Mouse (Mus musculus): Measurements from ENCODE around the gene Speer1. TPM values are rescaled to one million over a fixed set of nuclear protein-coding genes. Genes with fewer than 3 reads are reported as not detected.
"Not testable (repeated sequence)": the region's sequence is repeated elsewhere in the genome, so short reads cannot be mapped to it uniquely, and the experiment has no call there.

Gene Speer1
- not detected in 2 replicates for total RNA-seq (2014; fragmentation: Nextera tagmentation)
- total RNA-seq (2017): not detected in 2 replicates

DNA sequence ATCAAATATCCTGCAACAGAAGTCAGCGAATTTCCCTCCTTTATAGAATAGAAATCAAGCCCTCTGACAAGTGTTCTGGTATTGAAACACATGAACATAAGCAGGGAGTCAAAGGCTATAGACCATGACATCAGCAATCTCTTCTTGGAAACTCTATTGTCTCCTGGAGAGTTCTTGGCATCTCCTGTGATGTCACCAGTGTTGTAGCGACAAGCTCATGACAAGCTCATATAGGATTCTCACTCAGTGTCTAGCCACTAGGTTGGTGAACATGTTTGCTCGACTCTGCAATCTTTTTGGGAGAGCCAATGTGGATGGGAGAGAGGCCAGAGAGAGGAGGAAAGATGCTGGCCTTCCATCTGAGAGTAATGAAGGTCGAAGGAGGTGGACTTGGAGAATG, at the start of gene Speer1:
TSS of gene Speer1 (plus strand) at position 301 of the 400 bp plus-strand sequence.
- not testable (repeated sequence) for ATAC-seq (replicated peaks; ENCODE audit: low FRiP score, low TSS enrichment, poor library complexity, severe bottlenecking)

Other genes with a start within 250 kb of the Speer1 start
- gene Gm8879, start 213.9 kb upstream of the Speer1 start, total RNA-seq (2014; fragmentation: Nextera tagmentation): not detected in 2 replicates
- not detected in 2 replicates for gene Gm8879, start 213.9 kb upstream of the Speer1 start, total RNA-seq (2017)
- not detected in 2 replicates for gene Gm5861, start 158.4 kb upstream of the Speer1 start, total RNA-seq (2014; fragmentation: Nextera tagmentation)
- not detected in 2 replicates for gene Gm5861, start 158.4 kb upstream of the Speer1 start, total RNA-seq (2017)
- gene Gm8890, start 85.5 kb upstream of the Speer1 start, total RNA-seq (2014; fragmentation: Nextera tagmentation): not detected in 2 replicates
- not detected in 2 replicates for gene Gm8890, start 85.5 kb upstream of the Speer1 start, total RNA-seq (2017)
- gene Gm8897, start 74.9 kb downstream of the Speer1 start, total RNA-seq (2014; fragmentation: Nextera tagmentation): not detected in 2 replicates
- not detected in 2 replicates for gene Gm8897, start 74.9 kb downstream of the Speer1 start, total RNA-seq (2017)
- gene Gm8906, start 161.2 kb downstream of the Speer1 start, total RNA-seq (2014; fragmentation: Nextera tagmentation): not detected in 2 replicates
- gene Gm8906, start 161.2 kb downstream of the Speer1 start, total RNA-seq (2017): not detected in 2 replicates

Data from megakaryocyte-erythroid progenitor cell, adult 5-6 weeks (primary cell).